Comparison of ENCODE assay signal across 8 mouse cellular contexts in genomic region chr1:90914948-90915569, GRCm38 (mm10). TPM values are rescaled to one million over a fixed set of nuclear protein-coding genes. Genes with fewer than 3 reads are reported as not detected.
DNase-seq lines count a peak whose midpoint lies in the region; ATAC-seq lines count a peak whose summit lies in the region.

TSS of gene Mlph (plus strand) at chr1:90915085.

- H3K27me3 ChIP-seq in neural tube, embryonic 11.5 days (ENCODE audit: control insufficient read depth, insufficient read depth, low read length), result no peaks in the 10 kb centered on the region
- H3K27me3 ChIP-seq in forebrain, embryonic 15.5 days, result 0 out of 2 replicates have a peak, but pooled peaks cover 2% of the 10 kb centered on the region
- 0 out of 2 replicates have a peak, but pooled peaks cover 3% of the 10 kb centered on the region for H3K27me3 ChIP-seq in hindbrain, embryonic 15.5 days
- peaks cover 43% of the 10 kb centered on the region for H3K27me3 ChIP-seq in liver, embryonic 12.5 days (replicated peaks)
- H3K27me3 ChIP-seq in neural tube, embryonic 13.5 days, result peaks cover 23% of the 10 kb centered on the region

- no peak for ATAC-seq in neural tube, embryonic 11.5 days (ENCODE audit: insufficient read depth, low FRiP score, low TSS enrichment)
- ATAC-seq in forebrain, embryonic 15.5 days (replicated peaks), result no peak
- ATAC-seq in hindbrain, embryonic 15.5 days (ENCODE audit: low FRiP score, low read depth), result no peak
- no peak for ATAC-seq in liver, embryonic 12.5 days
- 0 out of 2 replicates have a peak, but pooled peaks have one; percentile 23 for ATAC-seq in neural tube, embryonic 13.5 days (ENCODE audit: low read depth)
- ATAC-seq in erythroblast, adult 5-6 weeks (replicated peaks; ENCODE audit: low FRiP score, poor library complexity, severe bottlenecking), result no peak

- H3K36me3 ChIP-seq in neural tube, embryonic 11.5 days (ENCODE audit: control insufficient read depth, insufficient read depth, low read length), result no peaks in the 10 kb centered on the region
- no peaks in the 10 kb centered on the region for H3K36me3 ChIP-seq in forebrain, embryonic 15.5 days
- H3K36me3 ChIP-seq in hindbrain, embryonic 15.5 days, result no peaks in the 10 kb centered on the region
- no peaks in the 10 kb centered on the region for H3K36me3 ChIP-seq in liver, embryonic 12.5 days
- H3K36me3 ChIP-seq in neural tube, embryonic 13.5 days, result no peaks in the 10 kb centered on the region

- 0 out of 2 replicates have a peak, but pooled peaks cover 2% of the 10 kb centered on the region for H3K4me1 ChIP-seq in neural tube, embryonic 11.5 days (ENCODE audit: control insufficient read depth, insufficient read depth, low read length)
- H3K4me1 ChIP-seq in forebrain, embryonic 15.5 days, result peaks cover 6% of the 10 kb centered on the region
- H3K4me1 ChIP-seq in hindbrain, embryonic 15.5 days (replicated peaks), result peaks cover 8% of the 10 kb centered on the region
- H3K4me1 ChIP-seq in liver, embryonic 12.5 days, result no peaks in the 10 kb centered on the region
- H3K4me1 ChIP-seq in neural tube, embryonic 13.5 days (replicated peaks), result peaks cover 16% of the 10 kb centered on the region

- H3K9me3 ChIP-seq in neural tube, embryonic 11.5 days (ENCODE audit: control insufficient read depth, low read length), result no peaks in the 10 kb centered on the region; the same call in 1 of the 2 replicates
- no peaks in the 10 kb centered on the region for H3K9me3 ChIP-seq in forebrain, embryonic 15.5 days
- H3K9me3 ChIP-seq in hindbrain, embryonic 15.5 days, result no peaks in the 10 kb centered on the region
- H3K9me3 ChIP-seq in liver, embryonic 12.5 days (replicated peaks), result 0 out of 2 replicates have a peak, but pooled peaks cover 5% of the 10 kb centered on the region
- peaks cover 9% of the 10 kb centered on the region; the same call in 1 of the 2 replicates for H3K9me3 ChIP-seq in neural tube, embryonic 13.5 days

- H3K4me3 ChIP-seq in neural tube, embryonic 11.5 days (ENCODE audit: low read depth, low read length), result no peak within 1 kb of the TSS
- no peak within 1 kb of the TSS for H3K4me3 ChIP-seq in forebrain, embryonic 15.5 days
- H3K4me3 ChIP-seq in hindbrain, embryonic 15.5 days, result peak within 1 kb of the TSS; percentile 4; the same call in 1 of the 2 replicates
- 0 out of 2 replicates have a peak within 1 kb of the TSS, but pooled peaks have one; percentile 0 for H3K4me3 ChIP-seq in liver, embryonic 12.5 days
- peak within 1 kb of the TSS; percentile 14; the same call in 1 of the 2 replicates for H3K4me3 ChIP-seq in neural tube, embryonic 13.5 days

- WGBS in neural tube, embryonic 11.5 days, result 14% methylated on average over 18 of the region's 18 CpGs
- 4% methylated on average over 18 of the region's 18 CpGs for WGBS in forebrain, embryonic 15.5 days
- 11% methylated on average over 18 of the region's 18 CpGs for WGBS in hindbrain, embryonic 15.5 days
- 13% methylated on average over 18 of the region's 18 CpGs for WGBS in liver, embryonic 12.5 days (ENCODE audit: insufficient replicate concordance)
- WGBS in neural tube, embryonic 13.5 days, result 9% methylated on average over 18 of the region's 18 CpGs

- no peak for DNase-seq in neural tube, embryonic 11.5 days (ENCODE audit: low spot score)
- DNase-seq in neural tube, embryonic 10.5 days (ENCODE audit: extremely low spot score, low spot score), result no peak
- DNase-seq in B cell, adult 2 months, result no peak

- peak within 1 kb of the TSS; percentile 2 for H3K4me2 ChIP-seq in neural tube, embryonic 11.5 days (ENCODE audit: low read depth)
- peak within 1 kb of the TSS; percentile 34 for H3K4me2 ChIP-seq in forebrain, embryonic 15.5 days (replicated peaks)
- H3K4me2 ChIP-seq in hindbrain, embryonic 15.5 days, result peak within 1 kb of the TSS; percentile 50
- peak within 1 kb of the TSS; percentile 32 for H3K4me2 ChIP-seq in liver, embryonic 12.5 days
- H3K4me2 ChIP-seq in neural tube, embryonic 13.5 days, result peak within 1 kb of the TSS; percentile 48

- no peak within 1 kb of the TSS for H3K27ac ChIP-seq in neural tube, embryonic 11.5 days (ENCODE audit: low read depth, low read length)
- H3K27ac ChIP-seq in forebrain, embryonic 15.5 days (replicated peaks), result no peak within 1 kb of the TSS
- H3K27ac ChIP-seq in hindbrain, embryonic 15.5 days (replicated peaks), result peak within 1 kb of the TSS; percentile 12; the same call in 1 of the 2 replicates
- no peak within 1 kb of the TSS for H3K27ac ChIP-seq in liver, embryonic 12.5 days
- no peak within 1 kb of the TSS for H3K27ac ChIP-seq in neural tube, embryonic 13.5 days (replicated peaks)

- H3K9ac ChIP-seq in neural tube, embryonic 11.5 days (ENCODE audit: low read length), result no peak within 1 kb of the TSS
- H3K9ac ChIP-seq in forebrain, embryonic 15.5 days (replicated peaks), result no peak within 1 kb of the TSS
- H3K9ac ChIP-seq in hindbrain, embryonic 15.5 days, result no peak within 1 kb of the TSS
- H3K9ac ChIP-seq in liver, embryonic 12.5 days, result no peak within 1 kb of the TSS
- no peak within 1 kb of the TSS for H3K9ac ChIP-seq in neural tube, embryonic 13.5 days

RNA-seq across cellular contexts. Expression of gene Mlph, which starts in this region (rescaled TPM):
- 0.19 and 0.24 TPM in 2 replicates for polyA plus RNA-seq in neural tube, embryonic 11.5 days (2014; fragmentation: Nextera tagmentation; extraction: Ambion mirVana)
- polyA plus RNA-seq in forebrain, embryonic 15.5 days (2015; fragmentation: Nextera tagmentation; extraction: Ambion mirVana), result 0.11 and 0.45 TPM in 2 replicates
- 0.29 and 0.35 TPM in 2 replicates for polyA plus RNA-seq in hindbrain, embryonic 15.5 days (2015; fragmentation: Nextera tagmentation; extraction: Ambion mirVana)
- polyA plus RNA-seq in liver, embryonic 12.5 days (2016; fragmentation: Nextera tagmentation; extraction: Ambion mirVana), result 0.05 TPM in 1 of 2 replicates, not detected in the other
- 0.10 TPM in 1 of 2 replicates, not detected in the other for polyA plus RNA-seq in neural tube, embryonic 13.5 days (2015; fragmentation: Nextera tagmentation; extraction: Ambion mirVana)
- total RNA-seq in erythroblast, adult 5-6 weeks (2015; ENCODE audit: low replicate concordance), result 0.38 TPM in 1 of 2 replicates, not detected in the other
- not detected in 2 replicates for total RNA-seq in erythroblast, adult 5-6 weeks (2017; ENCODE audit: low replicate concordance)

Comparison
In these comparisons a context has a peak if more than half of its experiments do, and no peak if none do; other contexts are left out.
1. Peak in ATAC-seq, H3K4me3 ChIP-seq and H3K4me2 ChIP-seq in neural tube, embryonic 13.5 days; RNA of the gene not detected or under 1 TPM.
2. H3K4me3 ChIP-seq: peak in hindbrain, embryonic 15.5 days (single experiment) and liver, embryonic 12.5 days (single experiment); none in neural tube, embryonic 11.5 days (single experiment) and forebrain, embryonic 15.5 days (single experiment).
3. Peak in every context shown above with its lines, with median percentiles within 50 percentile points of each other: H3K4me2 ChIP-seq.